Mouse (Mus musculus) MEL (cell line): ENCODE measurements around the gene Clec4a2.

Experiments used
- CTCF ChIP-seq, 3 experiments: IDR thresholded peaks in 2 of 3; conservative IDR thresholded peaks in 1 of 3; 2 replicates each; pipeline ENCODE4 v1.5.1; 2011 to 2012; ENCODE audit warnings: low read length in 3 of 3, low read depth in 2 of 3, mild to moderate bottlenecking in 2 of 3, improper control_type of control experiment in 1 of 3, inconsistent platforms in 1 of 3, mixed read lengths in 1 of 3, moderate library complexity in 1 of 3; ENCODE audit not compliant: control insufficient read depth in 1 of 3, insufficient read depth in 1 of 3, poor library complexity in 1 of 3, severe bottlenecking in 1 of 3
- EP300 ChIP-seq, 2 experiments: IDR thresholded peaks; 2 replicates each; pipeline ENCODE4 v1.6.1; 2011; ENCODE audit warnings: improper control_type of control experiment in 2 of 2, low read length in 2 of 2, low read depth in 1 of 2, mild to moderate bottlenecking in 1 of 2
- NELFE ChIP-seq: IDR thresholded peaks from 2 replicates; pipeline ENCODE4 v1.6.1; 2011; ENCODE audit warnings: low read depth, low read length, improper control_type of control experiment
- POLR2A ChIP-seq, 2 experiments: IDR thresholded peaks; 2 replicates each; pipeline ENCODE4 v1.6.1; 2011 to 2012; ENCODE audit warnings: low read length in 2 of 2, mild to moderate bottlenecking in 2 of 2, control low read depth in 1 of 2, improper control_type of control experiment in 1 of 2, low read depth in 1 of 2, moderate library complexity in 1 of 2; ENCODE audit not compliant: control insufficient read depth in 1 of 2, insufficient read depth in 1 of 2, poor library complexity in 1 of 2
- TCF12 ChIP-seq: IDR thresholded peaks from 2 replicates; pipeline ENCODE4 v1.6.1; 2014; ENCODE audit warnings: low read depth, mild to moderate bottlenecking, inconsistent platforms, low read length, improper control_type of control experiment, moderate library complexity

DNA sequence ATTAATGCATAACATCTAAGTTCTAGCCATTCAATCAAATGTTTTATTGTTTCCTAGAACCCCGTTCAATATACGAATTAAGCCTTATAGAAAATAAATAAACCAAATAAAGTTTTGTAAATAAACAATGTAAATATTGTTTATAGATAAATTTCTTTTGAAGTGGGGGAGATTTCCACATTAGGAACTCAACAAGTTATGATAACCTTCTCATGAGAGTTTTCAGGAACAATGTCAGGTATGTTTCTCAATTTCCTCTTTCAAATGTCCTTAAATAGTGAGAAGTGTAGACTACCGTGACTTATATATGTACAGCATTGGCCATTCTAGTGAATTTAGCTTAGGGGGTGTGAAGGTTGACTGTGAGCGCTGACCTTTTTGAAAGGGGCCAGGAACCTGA lies 66.4 kb downstream of the Clec4a2 start, which contains the start of gene Clec4b2:
- TF ChIP-seq CTCF (IDR thresholded peaks at IDR 0.05 in 2 of 3, conservative IDR thresholded peaks at IDR 0.05 in 1 of 3; ENCODE audit: control insufficient read depth in 1 of 3, insufficient read depth in 1 of 3, low read depth in 2 of 3, low read length in 3 of 3, poor library complexity in 1 of 3, severe bottlenecking in 1 of 3) (no peak), POLR2A (IDR thresholded peaks at IDR 0.05; ENCODE audit: control insufficient read depth in 1 of 2, insufficient read depth in 1 of 2, low read depth in 1 of 2, low read length in 2 of 2, poor library complexity in 1 of 2) (no peak), NELFE (no peak), EP300 (IDR thresholded peaks at IDR 0.05; ENCODE audit: low read depth in 1 of 2, low read length in 2 of 2) (no peak), TCF12 (no peak)
